Mouse (Mus musculus): ENCODE data around the gene Kcnip1.

DNA sequence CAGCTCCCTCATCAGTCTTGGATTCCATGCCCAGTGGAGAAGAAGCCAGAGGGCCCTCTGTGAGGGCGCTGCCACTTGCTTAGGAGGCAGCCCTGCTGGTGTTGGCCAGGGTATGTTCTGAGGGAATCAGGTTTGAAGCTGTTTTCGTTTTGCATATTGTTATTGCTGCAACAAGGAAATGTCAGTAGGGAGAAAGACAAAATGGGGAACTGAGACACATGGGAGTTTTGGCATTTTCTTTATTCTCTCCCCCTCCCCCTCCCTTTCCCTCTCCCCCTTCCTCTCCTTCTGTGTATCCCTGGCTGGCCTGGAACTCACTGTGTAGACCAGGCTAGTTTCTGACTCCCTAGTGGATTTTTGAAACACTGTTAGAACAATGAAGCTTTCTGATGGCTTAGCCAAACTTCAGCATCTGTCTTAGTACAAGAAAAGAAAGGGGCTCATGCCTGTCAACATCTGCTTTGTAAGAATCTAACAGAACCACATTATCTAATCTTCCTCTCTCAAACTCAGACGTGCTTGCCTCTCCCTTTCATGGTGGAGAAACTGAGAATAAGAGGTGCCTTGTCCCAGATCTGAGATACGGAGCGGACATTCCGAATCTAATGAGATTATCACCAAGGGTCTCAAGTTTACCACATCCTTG lies 19.2 kb upstream of the Kcnip1 start:
- TF ChIP-seq EP300 (optimal IDR thresholded peaks at IDR 0.05): no peak
- TF ChIP-seq CTCF (IDR thresholded peaks at IDR 0.05; ENCODE audit: low read depth): no peak

Measured in stomach, postnatal 0 days (tissue).